Mouse (Mus musculus): Measurements from ENCODE around the gene Rcan1.

The Rcan1 gene

GRCm38 (mm10) chr16:92401206-92401605, 69.5 kb downstream of the Rcan1 start:
- DNase-seq (ENCODE audit: low spot score in 2 of 2): no peak

GRCm38 (mm10) chr16:92399490-92400458, 70.9 kb downstream of the Rcan1 start:
- DNase-seq (ENCODE audit: low spot score in 2 of 2): peak; percentile 84 to 86

GRCm38 (mm10) chr16:92398574-92399118, 72.0 kb downstream of the Rcan1 start:
- no peak for DNase-seq (ENCODE audit: low spot score in 2 of 2)

- DNase-seq (ENCODE audit: low spot score in 2 of 2): no peak
These were observed 72.7 kb downstream of the Rcan1 start for GRCm38 (mm10) chr16:92397745-92398573.

- no peak for DNase-seq (ENCODE audit: low spot score in 2 of 2)
These were observed 76.9 kb downstream of the Rcan1 start for GRCm38 (mm10) chr16:92393732-92394131.

GRCm38 (mm10) chr16:92387692-92388091, 83.0 kb downstream of the Rcan1 start:
- no peak for DNase-seq (ENCODE audit: low spot score in 2 of 2)

GRCm38 (mm10) chr16:92385062-92385461, 85.6 kb downstream of the Rcan1 start:
- peak in 1 of 2 experiments; percentile 65 for DNase-seq (ENCODE audit: low spot score in 2 of 2)

GRCm38 (mm10) chr16:92383412-92383811, 87.3 kb downstream of the Rcan1 start:
- no peak for DNase-seq (ENCODE audit: low spot score in 2 of 2)

GRCm38 (mm10) chr16:92382508-92382907, 88.2 kb downstream of the Rcan1 start:
- peak; percentile 92 to 94 for DNase-seq (ENCODE audit: low spot score in 2 of 2)

GRCm38 (mm10) chr16:92381092-92381491, 89.6 kb downstream of the Rcan1 start:
- DNase-seq (ENCODE audit: low spot score in 2 of 2): no peak

- peak; percentile 54 to 58 for DNase-seq (ENCODE audit: low spot score in 2 of 2)
These were observed 93.7 kb downstream of the Rcan1 start for GRCm38 (mm10) chr16:92376976-92377375.

GRCm38 (mm10) chr16:92371623-92372022, 99.0 kb downstream of the Rcan1 start:
- no peak for DNase-seq (ENCODE audit: low spot score in 2 of 2)

- no peak for DNase-seq (ENCODE audit: low spot score in 2 of 2)
These were observed 101.4 kb downstream of the Rcan1 start for GRCm38 (mm10) chr16:92369260-92369659.

- no peak for DNase-seq (ENCODE audit: low spot score in 2 of 2)
These were observed 105.2 kb downstream of the Rcan1 start for GRCm38 (mm10) chr16:92365477-92365876.

GRCm38 (mm10) chr16:92360711-92361110, 110.0 kb downstream of the Rcan1 start:
- no peak for DNase-seq (ENCODE audit: low spot score in 2 of 2)

GRCm38 (mm10) chr16:92359229-92359628, 111.4 kb downstream of the Rcan1 start, which contains the start of gene Kcne1:
Gene Kcne1, minus strand, starts transcription at chr16:92359468.
- no peak for DNase-seq (ENCODE audit: low spot score in 2 of 2)

- no peak for DNase-seq (ENCODE audit: low spot score in 2 of 2)
These were observed 111.9 kb downstream of the Rcan1 start for GRCm38 (mm10) chr16:92358734-92359133.

GRCm38 (mm10) chr16:92357566-92357965, 113.1 kb downstream of the Rcan1 start:
- DNase-seq (ENCODE audit: low spot score in 2 of 2): no peak

- no peak for DNase-seq (ENCODE audit: low spot score in 2 of 2)
These were observed 113.6 kb downstream of the Rcan1 start for GRCm38 (mm10) chr16:92357023-92357422.

GRCm38 (mm10) chr16:92355982-92356381, 114.7 kb downstream of the Rcan1 start:
- no peak for DNase-seq (ENCODE audit: low spot score in 2 of 2)

GRCm38 (mm10) chr16:92355366-92355765, 115.3 kb downstream of the Rcan1 start:
- DNase-seq (ENCODE audit: low spot score in 2 of 2): no peak

- DNase-seq (ENCODE audit: low spot score in 2 of 2): no peak
These were observed 116.8 kb downstream of the Rcan1 start for GRCm38 (mm10) chr16:92353897-92354296.

Data from right cerebral cortex, postnatal 10 days (tissue).